Mouse (Mus musculus) MEL (cell line): ENCODE measurements at regions not wholly inside any gene's neighbourhood (a gene's known extent, or its start where the extent isn't known, plus 50 kb on each side); places are given as distances from the start of the nearest gene placed in this dataset.

Experiments
- DNase-seq: peaks from one replicate; pipeline ENCODE4 v3.0.0; 2011; ENCODE audit warnings: low read depth, low spot score
- H3K27ac ChIP-seq: 2 replicates; pipeline ENCODE4 v1.5.1; 2012; ENCODE audit warnings: low read depth, mild to moderate bottlenecking, control low read depth, low read length, moderate library complexity; ENCODE audit not compliant: control insufficient read depth
- H3K27me3 ChIP-seq, 2 experiments: fragments of 150-350 bp in 1 of 2; sonication (generic) in 1 of 2; 2 replicates each; pipeline ENCODE4 v1.6.1; 2012; ENCODE audit warnings: low read length in 2 of 2, mild to moderate bottlenecking in 2 of 2, improper control_type of control experiment in 1 of 2, moderate library complexity in 1 of 2; ENCODE audit not compliant: insufficient read depth in 2 of 2, control insufficient read depth in 1 of 2
- H3K36me3 ChIP-seq, 2 experiments: 2 replicates each; pipeline ENCODE4 v1.6.1; 2012 to 2014; ENCODE audit warnings: low read length in 2 of 2, improper control_type of control experiment in 1 of 2, inconsistent platforms in 1 of 2, mild to moderate bottlenecking in 1 of 2; ENCODE audit not compliant: insufficient read depth in 2 of 2, control insufficient read depth in 1 of 2
- H3K4me1 ChIP-seq, 2 experiments: fragments of 150-350 bp in 1 of 2; sonication (generic) in 1 of 2; 2 replicates each; pipeline ENCODE4 v1.6.1; 2012; ENCODE audit warnings: low read length in 2 of 2, improper control_type of control experiment in 1 of 2, mild to moderate bottlenecking in 1 of 2; ENCODE audit not compliant: insufficient read depth in 2 of 2, control insufficient read depth in 1 of 2
- H3K4me3 ChIP-seq, 2 experiments: fragments of 150-350 bp in 1 of 2; sonication (generic) in 1 of 2; 2 replicates each; pipeline ENCODE4 v1.5.1; 2012; ENCODE audit warnings: low read depth in 2 of 2, low read length in 2 of 2, mild to moderate bottlenecking in 2 of 2, moderate library complexity in 2 of 2, control low read depth in 1 of 2, improper control_type of control experiment in 1 of 2; ENCODE audit not compliant: control insufficient read depth in 1 of 2, insufficient read depth in 1 of 2
- H3K79me2 ChIP-seq: 2 replicates; pipeline ENCODE4 v1.6.1; 2012; ENCODE audit warnings: mild to moderate bottlenecking, low read length, moderate library complexity; ENCODE audit not compliant: control insufficient read depth, poor library complexity, insufficient read depth
- H3K9ac ChIP-seq: 2 replicates; pipeline ENCODE4 v1.6.1; 2012; ENCODE audit warnings: low read depth, mild to moderate bottlenecking, control low read depth, low read length, moderate library complexity; ENCODE audit not compliant: control insufficient read depth, poor library complexity, severe bottlenecking
- H3K9me3 ChIP-seq: fragments of 150-350 bp; sonication (generic); replicated peaks from 2 replicates; pipeline ENCODE4 v1.6.1; 2012; ENCODE audit warnings: mild to moderate bottlenecking, low read length, improper control_type of control experiment, moderate library complexity; ENCODE audit not compliant: insufficient read depth
- CHD1 ChIP-seq: IDR thresholded peaks from 2 replicates; pipeline ENCODE4 v1.6.1; 2012; ENCODE audit warnings: low read depth, mild to moderate bottlenecking, inconsistent platforms, low read length, improper control_type of control experiment
- CTCF ChIP-seq, 3 experiments: IDR thresholded peaks in 2 of 3; conservative IDR thresholded peaks in 1 of 3; 2 replicates each; pipeline ENCODE4 v1.5.1; 2011 to 2012; ENCODE audit warnings: low read length in 3 of 3, low read depth in 2 of 3, mild to moderate bottlenecking in 2 of 3, improper control_type of control experiment in 1 of 3, inconsistent platforms in 1 of 3, mixed read lengths in 1 of 3, moderate library complexity in 1 of 3; ENCODE audit not compliant: control insufficient read depth in 1 of 3, insufficient read depth in 1 of 3, poor library complexity in 1 of 3, severe bottlenecking in 1 of 3
- E2F4 ChIP-seq: IDR thresholded peaks from 2 replicates; pipeline ENCODE4 v1.6.1; 2011; ENCODE audit warnings: low read depth, low read length, improper control_type of control experiment, borderline replicate concordance
- JUND ChIP-seq: IDR thresholded peaks from 2 replicates; pipeline ENCODE4 v1.6.1; 2011; ENCODE audit warnings: low read depth, mild to moderate bottlenecking, improper control_type of control experiment, low read length
- KAT2A ChIP-seq: conservative IDR thresholded peaks from 2 replicates; pipeline ENCODE4 v1.6.1; 2012; ENCODE audit warnings: low read depth, low read length, improper control_type of control experiment, inconsistent platforms
- MYB ChIP-seq: IDR thresholded peaks from 2 replicates; pipeline ENCODE4 v1.6.1; 2011; ENCODE audit warnings: mild to moderate bottlenecking, low read depth, low read length, improper control_type of control experiment
- NRF1 ChIP-seq: IDR thresholded peaks from 2 replicates; pipeline ENCODE4 v1.6.1; 2014; ENCODE audit warnings: low read depth, mild to moderate bottlenecking, inconsistent platforms, low read length, improper control_type of control experiment, moderate library complexity; ENCODE audit not compliant: poor library complexity, insufficient read depth, severe bottlenecking
- POLR2A ChIP-seq, 2 experiments: IDR thresholded peaks; 2 replicates each; pipeline ENCODE4 v1.6.1; 2011 to 2012; ENCODE audit warnings: low read length in 2 of 2, mild to moderate bottlenecking in 2 of 2, control low read depth in 1 of 2, improper control_type of control experiment in 1 of 2, low read depth in 1 of 2, moderate library complexity in 1 of 2; ENCODE audit not compliant: control insufficient read depth in 1 of 2, insufficient read depth in 1 of 2, poor library complexity in 1 of 2
- POLR2AphosphoS5 ChIP-seq: IDR thresholded peaks from 2 replicates; pipeline ENCODE4 v1.6.1; 2012; ENCODE audit warnings: low read depth, borderline replicate concordance, mild to moderate bottlenecking, inconsistent platforms, low read length, moderate library complexity, mixed read lengths
- RAD21 ChIP-seq: IDR thresholded peaks from 2 replicates; pipeline ENCODE4 v1.6.1; 2011; ENCODE audit warnings: mild to moderate bottlenecking, low read depth, low read length, improper control_type of control experiment
- SMC3 ChIP-seq: IDR thresholded peaks from 2 replicates; pipeline ENCODE4 v1.6.1; 2011; ENCODE audit warnings: low read depth, low read length, improper control_type of control experiment
- TBP ChIP-seq: IDR thresholded peaks from 2 replicates; pipeline ENCODE4 v1.8.0; 2011; ENCODE audit warnings: low read depth, low read length, improper control_type of control experiment
- UBTF ChIP-seq: IDR thresholded peaks from 2 replicates; pipeline ENCODE4 v1.6.1; 2012; ENCODE audit warnings: low read depth, mild to moderate bottlenecking, inconsistent platforms, low read length, improper control_type of control experiment, moderate library complexity, borderline replicate concordance; ENCODE audit not compliant: insufficient read depth
- ZC3H11A ChIP-seq: IDR thresholded peaks from 2 replicates; pipeline ENCODE4 v1.6.1; 2012; ENCODE audit warnings: low read depth, mild to moderate bottlenecking, inconsistent platforms, low read length, improper control_type of control experiment
- ZKSCAN1 ChIP-seq: IDR thresholded peaks from 2 replicates; pipeline ENCODE4 v1.6.1; 2012; ENCODE audit warnings: low read depth, mild to moderate bottlenecking, inconsistent platforms, low read length, improper control_type of control experiment, moderate library complexity

DNA sequence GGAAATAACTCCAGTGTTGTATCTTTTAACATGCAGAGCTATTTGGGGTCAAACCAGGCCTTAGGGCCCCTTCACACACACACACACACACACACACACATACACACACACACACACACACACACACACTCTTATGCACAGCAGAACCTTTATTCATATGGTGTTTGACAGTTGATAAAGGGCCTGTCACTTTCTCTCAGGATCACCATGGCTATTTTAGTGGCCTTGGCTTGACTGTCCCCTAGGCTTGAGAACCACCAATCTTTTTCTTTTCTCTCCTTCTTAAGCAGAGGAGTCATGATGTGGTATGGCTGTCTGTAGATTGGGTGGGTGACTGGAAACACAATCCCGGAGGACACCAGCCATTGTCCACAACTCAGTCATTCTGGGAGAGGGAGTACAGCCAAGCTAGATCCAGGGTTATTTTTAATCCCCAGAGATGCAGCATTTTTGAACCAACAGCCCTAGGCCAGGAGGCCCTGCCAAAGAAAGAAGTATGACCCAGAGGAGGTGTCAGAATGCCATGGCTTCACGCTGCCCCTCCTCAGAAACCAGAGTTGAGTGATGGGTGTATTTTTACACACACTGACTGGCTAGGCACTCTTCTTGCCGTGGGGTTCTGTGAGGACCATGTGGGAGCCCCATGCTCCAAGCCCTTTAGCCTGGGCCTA lies 111.7 kb upstream of the Tpm1 start (continued):
- no peak for TF ChIP-seq UBTF

DNA sequence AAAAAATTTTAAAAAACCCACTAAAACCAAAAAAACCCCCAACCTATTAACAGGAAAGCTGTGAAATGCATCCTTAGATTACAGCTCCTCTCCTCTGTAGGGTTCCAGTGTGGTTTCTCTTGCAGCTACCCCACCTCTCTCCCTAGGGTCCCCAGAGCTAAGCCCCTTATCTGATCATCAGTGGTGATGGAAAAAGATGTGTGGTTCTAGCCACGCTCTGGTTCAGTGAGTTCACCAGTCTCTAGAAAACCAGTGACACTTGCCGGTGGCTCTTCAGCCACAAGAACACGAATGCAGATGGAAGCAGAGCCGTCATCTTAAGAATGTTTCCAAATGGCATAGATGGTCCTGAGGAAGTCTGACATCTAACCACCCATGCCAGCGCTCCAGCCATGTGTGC lies 111.1 kb upstream of the Tpm1 start:
- Histone ChIP-seq H3K36me3 (no peaks in the 10 kb centered on the region), H3K9me3 (no peaks in the 10 kb centered on the region), H3K4me3 (no peak overlapping the region), H3K27ac (no peak overlapping the region), H3K27me3 (no peaks in the 10 kb centered on the region), H3K4me1 (no peaks in the 10 kb centered on the region), H3K9ac (no peak overlapping the region), H3K79me2 (no peaks in the 10 kb centered on the region)
- no peak for DNase-seq
- TF ChIP-seq ZC3H11A = no peak
- no peak for TF ChIP-seq POLR2A (IDR thresholded peaks at IDR 0.05; ENCODE audit: control insufficient read depth in 1 of 2, insufficient read depth in 1 of 2, low read depth in 1 of 2, low read length in 2 of 2, poor library complexity in 1 of 2)
- no peak for TF ChIP-seq TBP
- no peak for TF ChIP-seq E2F4
- no peak for TF ChIP-seq UBTF
- TF ChIP-seq KAT2A = no peak
- no peak for TF ChIP-seq MYB
- no peak for TF ChIP-seq NRF1
- no peak for TF ChIP-seq CHD1
- TF ChIP-seq ZKSCAN1 = no peak

- Histone ChIP-seq H3K27me3 (no peaks in the 10 kb centered on the region), H3K27ac (no peak overlapping the region), H3K9ac (no peak overlapping the region), H3K4me3 (no peak overlapping the region), H3K4me1 (no peaks in the 10 kb centered on the region), H3K79me2 (no peaks in the 10 kb centered on the region), H3K36me3 (no peaks in the 10 kb centered on the region), H3K9me3 (no peaks in the 10 kb centered on the region)
- peak; percentile 11 for DNase-seq
- TF ChIP-seq ZKSCAN1 = no peak
- peak; percentile 40 for TF ChIP-seq SMC3
- TF ChIP-seq CTCF (IDR thresholded peaks at IDR 0.05 in 2 of 3, conservative IDR thresholded peaks at IDR 0.05 in 1 of 3; ENCODE audit: control insufficient read depth in 1 of 3, insufficient read depth in 1 of 3, low read depth in 2 of 3, low read length in 3 of 3, poor library complexity in 1 of 3, severe bottlenecking in 1 of 3) = peak; percentile 36 to 45 (median 43); a peak in 5 of 6 replicates
- no peak for TF ChIP-seq NRF1
- TF ChIP-seq JUND = no peak
- no peak for TF ChIP-seq POLR2AphosphoS5
- peak; percentile 27 for TF ChIP-seq RAD21
These were observed 107.5 kb upstream of the Tpm1 start for GRCm38 (mm10) chr9:67156590-67157259.
